Mouse (Mus musculus) bone marrow, adult 2 months (tissue): ENCODE results near the gene Son.

Source experiments
- CTCF ChIP-seq: fragments of 200-500 bp; IDR thresholded peaks from 2 replicates; pipeline ENCODE4 v1.5.1; 2011; ENCODE audit warnings: low read length, control low read depth; ENCODE audit not compliant: control insufficient read depth, insufficient read depth
- POLR2A ChIP-seq: fragments of 200-500 bp; IDR thresholded peaks from 2 replicates; pipeline ENCODE4 v1.6.1; 2011; ENCODE audit warnings: low read depth, mild to moderate bottlenecking, control low read depth, low read length, borderline replicate concordance; ENCODE audit not compliant: control insufficient read depth

DNA sequence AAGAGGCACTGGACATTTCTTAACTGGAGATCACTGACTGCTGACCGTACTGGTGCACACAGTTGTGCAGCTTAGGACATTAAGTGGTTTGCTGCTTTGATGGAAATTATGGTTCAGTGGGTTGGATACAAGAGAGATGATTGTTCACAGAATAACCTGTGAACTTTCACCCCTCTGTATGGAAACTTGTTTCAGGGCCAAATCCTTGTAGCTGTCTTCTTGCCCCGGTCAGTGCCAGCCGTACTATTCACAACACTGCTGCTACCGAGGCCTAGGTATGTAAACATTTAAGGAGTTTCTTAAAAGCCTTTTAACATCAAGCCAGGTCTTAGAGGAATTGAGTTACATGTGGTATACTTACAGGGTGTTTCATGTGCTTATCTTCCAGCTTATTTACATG is 27.2 kb downstream of the Son start:
- TF ChIP-seq POLR2A = no peak
- no peak for TF ChIP-seq CTCF
